ENCODE assay signal across 8 mouse cellular contexts in the genomic region with DNA sequence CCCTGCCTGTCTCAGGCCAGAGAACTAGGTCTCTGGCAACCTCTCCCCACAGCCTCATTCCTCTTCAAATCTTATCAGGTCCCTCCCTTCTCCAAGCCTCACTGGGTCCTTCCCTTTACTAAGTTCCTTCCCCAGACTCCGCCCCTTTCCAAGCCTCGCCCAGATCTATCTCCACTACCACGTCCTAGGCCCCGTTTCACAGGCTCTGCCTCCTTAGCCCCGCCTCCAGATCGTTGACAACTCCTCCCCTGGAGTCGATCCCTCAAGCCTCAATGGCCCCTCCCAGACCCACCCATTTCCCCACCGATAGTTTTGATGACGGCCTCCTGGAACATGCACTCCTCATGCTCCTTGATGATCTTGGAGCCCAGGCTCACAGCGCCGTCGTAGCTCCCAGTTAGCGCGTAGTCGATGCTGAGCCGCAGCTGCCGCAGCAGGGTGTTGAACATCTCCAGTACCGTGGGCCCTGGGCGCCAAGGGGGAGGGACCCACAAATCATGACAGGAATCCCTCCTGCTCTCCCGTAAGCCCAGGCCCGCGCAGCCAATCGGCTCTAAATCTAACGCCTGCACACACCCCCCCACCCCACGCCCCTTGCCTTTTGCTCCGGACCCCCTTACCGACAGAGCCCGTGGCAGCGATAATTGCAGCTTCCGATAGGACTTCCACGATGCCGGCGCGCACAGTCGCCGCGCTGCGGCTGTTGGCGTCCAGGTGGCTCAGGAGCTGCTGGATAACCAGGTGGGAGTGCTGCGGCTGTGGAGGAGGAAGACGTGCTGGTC. TPM values are rescaled to one million over a fixed set of nuclear protein-coding genes. Genes with fewer than 3 reads are reported as not detected.
DNase-seq lines count a peak whose midpoint lies in the region; ATAC-seq and TF ChIP-seq lines count a peak whose summit lies in the region.

No protein-coding gene starts in this region.

- H3K4me1 ChIP-seq in cerebellum, adult 2 months (ENCODE audit: control insufficient read depth, insufficient read depth, low read length), result peaks cover 6% of the 10 kb centered on the region
- H3K4me1 ChIP-seq in forebrain, postnatal 0 days (ENCODE audit: insufficient read depth), result 0 out of 2 replicates have a peak, but pooled peaks cover 4% of the 10 kb centered on the region
- H3K4me1 ChIP-seq in lung, adult 2 months (ENCODE audit: control insufficient read depth, insufficient read depth, low read length), result peaks cover 5% of the 10 kb centered on the region; the same call in 1 of the 2 replicates
- peaks cover 22% of the 10 kb centered on the region for H3K4me1 ChIP-seq in neural tube, embryonic 15.5 days
- peaks cover 18% of the 10 kb centered on the region for H3K4me1 ChIP-seq in thymus, adult 2 months (replicated peaks; ENCODE audit: control insufficient read depth, insufficient read depth, low read length)

- no peak for TF ChIP-seq CTCF in cerebellum, adult 2 months (IDR thresholded peaks at IDR 0.05; ENCODE audit: borderline replicate concordance, insufficient read depth, low read depth, low read length)
- TF ChIP-seq CTCF in forebrain, postnatal 0 days (IDR thresholded peaks at IDR 0.05; ENCODE audit: low read depth), result no peak
- TF ChIP-seq CTCF in layer of hippocampus, adult 2 months (conservative IDR thresholded peaks at IDR 0.05), result no peak
- no peak for TF ChIP-seq CTCF in lung, adult 2 months (IDR thresholded peaks at IDR 0.05; ENCODE audit: insufficient read depth, low read length)
- no peak for TF ChIP-seq CTCF in thymus, adult 2 months (IDR thresholded peaks at IDR 0.05; ENCODE audit: borderline replicate concordance, control insufficient read depth, extremely low read depth, insufficient read depth, low read length, poor library complexity)

- peak overlapping the region; percentile 59 for H3K9ac ChIP-seq in forebrain, postnatal 0 days
- H3K9ac ChIP-seq in neural tube, embryonic 15.5 days (replicated peaks), result peak overlapping the region; percentile 51

- H3K4me2 ChIP-seq in forebrain, postnatal 0 days (ENCODE audit: low read depth), result peak overlapping the region; percentile 85
- peak overlapping the region; percentile 78 for H3K4me2 ChIP-seq in neural tube, embryonic 15.5 days

- DNase-seq in MN1 (ENCODE audit: low spot score), result peak; percentile 96
- DNase-seq in cerebellum, adult 2 months, result peak; percentile 73 to 81
- peak; percentile 85 for DNase-seq in forebrain, postnatal 0 days
- peak; percentile 86 for DNase-seq in heart, postnatal 4 days
- peak; percentile 78 to 89 for DNase-seq in layer of hippocampus, adult 2 months (ENCODE audit: low spot score in 2 of 2)
- DNase-seq in lung, adult 2 months, result peak; percentile 72
- DNase-seq in thymus, adult 2 months, result peak; percentile 80

- no peaks in the 10 kb centered on the region for H3K27me3 ChIP-seq in cerebellum, adult 2 months (ENCODE audit: control insufficient read depth, insufficient read depth, low read length)
- H3K27me3 ChIP-seq in forebrain, postnatal 0 days (ENCODE audit: insufficient read depth, low read length), result no peaks in the 10 kb centered on the region
- H3K27me3 ChIP-seq in neural tube, embryonic 15.5 days (replicated peaks), result no peaks in the 10 kb centered on the region
- no peaks in the 10 kb centered on the region for H3K27me3 ChIP-seq in thymus, adult 2 months (ENCODE audit: control insufficient read depth, insufficient read depth, low read length)

- peak overlapping the region; percentile 58 for H3K27ac ChIP-seq in cerebellum, adult 2 months (ENCODE audit: insufficient read depth, low read length)
- H3K27ac ChIP-seq in forebrain, postnatal 0 days (ENCODE audit: low read depth, low read length), result peak overlapping the region; percentile 46; the same call in 1 of the 2 replicates
- peak overlapping the region; percentile 57 for H3K27ac ChIP-seq in layer of hippocampus, adult 2 months
- H3K27ac ChIP-seq in neural tube, embryonic 15.5 days (replicated peaks), result peak overlapping the region; percentile 79
- no peak overlapping the region for H3K27ac ChIP-seq in thymus, adult 2 months (ENCODE audit: control insufficient read depth, insufficient read depth, low read length)

- no peaks in the 10 kb centered on the region for H3K9me3 ChIP-seq in forebrain, postnatal 0 days (ENCODE audit: low read length)
- no peaks in the 10 kb centered on the region for H3K9me3 ChIP-seq in neural tube, embryonic 15.5 days (replicated peaks)

- H3K4me3 ChIP-seq in cerebellum, adult 2 months (replicated peaks; ENCODE audit: insufficient read depth, low read depth, low read length), result peak overlapping the region; percentile 79
- H3K4me3 ChIP-seq in forebrain, postnatal 0 days (ENCODE audit: low read depth, low read length), result peak overlapping the region; percentile 43
- peak overlapping the region; percentile 64 for H3K4me3 ChIP-seq in layer of hippocampus, adult 2 months
- H3K4me3 ChIP-seq in lung, adult 2 months (replicated peaks; ENCODE audit: extremely low read depth, low read depth, low read length), result peak overlapping the region; percentile 66
- peak overlapping the region; percentile 42 for H3K4me3 ChIP-seq in neural tube, embryonic 15.5 days (replicated peaks)
- H3K4me3 ChIP-seq in thymus, adult 2 months (ENCODE audit: control insufficient read depth, insufficient read depth, low read length), result peak overlapping the region; percentile 73

- H3K36me3 ChIP-seq in forebrain, postnatal 0 days (ENCODE audit: insufficient read depth), result peaks cover 44% of the 10 kb centered on the region
- H3K36me3 ChIP-seq in neural tube, embryonic 15.5 days, result peaks cover 35% of the 10 kb centered on the region
- H3K36me3 ChIP-seq in thymus, adult 2 months (ENCODE audit: control insufficient read depth, insufficient read depth, low read length), result no peaks in the 10 kb centered on the region

- TF ChIP-seq POLR2A in cerebellum, adult 2 months (IDR thresholded peaks at IDR 0.05; ENCODE audit: borderline replicate concordance, insufficient read depth, low read length), result no peak
- TF ChIP-seq POLR2A in lung, adult 2 months (IDR thresholded peaks at IDR 0.05; ENCODE audit: borderline replicate concordance, extremely low read depth, low read depth, low read length), result 0 out of 2 replicates have a peak, but pooled peaks have one; percentile 37
- no peak for TF ChIP-seq POLR2A in thymus, adult 2 months (IDR thresholded peaks at IDR 0.05; ENCODE audit: control insufficient read depth, extremely low read depth, insufficient read depth, low read length, poor library complexity)

- peak; percentile 90 for ATAC-seq in forebrain, postnatal 0 days
- ATAC-seq in neural tube, embryonic 15.5 days (ENCODE audit: low FRiP score), result peak; percentile 91

- 2% methylated on average over 41 of the region's 41 CpGs for WGBS in cerebellum, adult 2 months
- 2% methylated on average over 40 of the region's 41 CpGs for WGBS in forebrain, postnatal 0 days
- WGBS in lung, adult 2 months, result 1% methylated on average over 41 of the region's 41 CpGs
- under 1% methylated on average over 41 of the region's 41 CpGs for WGBS in neural tube, embryonic 15.5 days
- 1% methylated on average over 41 of the region's 41 CpGs for WGBS in thymus, adult 2 months

RNA-seq across cellular contexts. Expression of a gene that starts 26.8 kb away (rescaled TPM):
- polyA plus RNA-seq in cerebellum, adult 2 months (2012; rRNA removed), result 3.0 and 4.1 TPM in 2 replicates
- total RNA-seq in forebrain, postnatal 0 days (2014; rRNA removed), result 3.9 and 6.7 TPM in 2 replicates
- 3.7 and 4.8 TPM in 2 replicates for polyA plus RNA-seq in forebrain, postnatal 0 days (2015; fragmentation: Nextera tagmentation; extraction: Ambion mirVana)
- under 1 TPM in 1 of 2 experiments, not detected in 1; 0.29 TPM for total RNA-seq in heart, postnatal 4 days (2021)
- 1 to 10 TPM; 1.7 to 3.1 TPM for total RNA-seq in layer of hippocampus, adult 2 months (2021)
- polyA plus RNA-seq in lung, adult 2 months (2012; rRNA removed), result 0.44 and 0.73 TPM in 2 replicates
- polyA plus RNA-seq in neural tube, embryonic 15.5 days (2015; fragmentation: Nextera tagmentation; extraction: Ambion mirVana), result 3.0 and 3.7 TPM in 2 replicates
- polyA plus RNA-seq in thymus, adult 2 months (2012; rRNA removed), result 2.7 and 3.9 TPM in 2 replicates

RNA-seq across cellular contexts. Expression of a gene that starts 57.2 kb away (rescaled TPM):
- polyA plus RNA-seq in cerebellum, adult 2 months (2012; rRNA removed), result 83.0 and 83.8 TPM in 2 replicates
- 65.7 and 86.6 TPM in 2 replicates for total RNA-seq in forebrain, postnatal 0 days (2014; rRNA removed)
- 16.5 and 25.5 TPM in 2 replicates for polyA plus RNA-seq in forebrain, postnatal 0 days (2015; fragmentation: Nextera tagmentation; extraction: Ambion mirVana)
- 1 to 10 TPM; 8.4 to 9.6 TPM for total RNA-seq in heart, postnatal 4 days (2021)
- total RNA-seq in layer of hippocampus, adult 2 months (2021), result 100 to 1,000 TPM in 1 of 2 experiments, 10 to 100 TPM in 1; 91.8 to 104 TPM
- 6.8 TPM in 2 replicates for polyA plus RNA-seq in lung, adult 2 months (2012; rRNA removed)
- 27.2 and 33.6 TPM in 2 replicates for polyA plus RNA-seq in neural tube, embryonic 15.5 days (2015; fragmentation: Nextera tagmentation; extraction: Ambion mirVana)
- 1.5 TPM in 2 replicates for polyA plus RNA-seq in thymus, adult 2 months (2012; rRNA removed)
